Mouse (Mus musculus) layer of hippocampus, adult 9-10 months (tissue): Measurements from ENCODE around the gene Ugt1a6b.
"Not testable (repeated sequence)": the region's sequence is repeated elsewhere in the genome, so short reads cannot be mapped to it uniquely, and the experiment has no call there.

ENCODE experiments used
- DNase-seq: peaks from one replicate; pipeline ENCODE4 v3.0.0; 2022; ENCODE audit warnings: low spot score

Gene Ugt1a6b

GRCm38 (mm10) chr1:88103019-88103418 lies at the start of gene Ugt1a6b:
Gene Ugt1a6b, plus strand, starts transcription at chr1:88103252.
- DNase-seq: not testable (repeated sequence)

GRCm38 (mm10) chr1:88055088-88055487 lies 48.0 kb upstream of the Ugt1a6b start, which contains the start of gene Ugt1a10:
Gene Ugt1a10, plus strand, starts transcription at chr1:88055388.
- DNase-seq: no peak

- not testable (repeated sequence) for DNase-seq
Observed at GRCm38 (mm10) chr1:88066472-88067102, 36.5 kb upstream of the Ugt1a6b start.

GRCm38 (mm10) chr1:88070495-88070894 lies 32.6 kb upstream of the Ugt1a6b start, which contains the start of gene Ugt1a9:
Gene Ugt1a9, plus strand, starts transcription at chr1:88070800.
- DNase-seq: no peak

GRCm38 (mm10) chr1:88070902-88071301 lies 32.1 kb upstream of the Ugt1a6b start:
- no peak for DNase-seq

GRCm38 (mm10) chr1:88074471-88074870 lies 28.6 kb upstream of the Ugt1a6b start:
- no peak for DNase-seq

GRCm38 (mm10) chr1:88077128-88077527 lies 25.9 kb upstream of the Ugt1a6b start:
- no peak for DNase-seq

GRCm38 (mm10) chr1:88081670-88082069 lies 21.4 kb upstream of the Ugt1a6b start:
- DNase-seq: no peak

GRCm38 (mm10) chr1:88086125-88086524 lies 16.9 kb upstream of the Ugt1a6b start:
- no peak for DNase-seq

GRCm38 (mm10) chr1:88087513-88087912 lies 15.5 kb upstream of the Ugt1a6b start, which contains the start of gene Ugt1a8:
Gene Ugt1a8, plus strand, starts transcription at chr1:88087813.
- no peak for DNase-seq

GRCm38 (mm10) chr1:88092341-88092740 lies 10.7 kb upstream of the Ugt1a6b start:
- DNase-seq: no peak

GRCm38 (mm10) chr1:88094270-88094676 lies 8.8 kb upstream of the Ugt1a6b start:
- DNase-seq: not testable (repeated sequence)

- no peak for DNase-seq
Observed at GRCm38 (mm10) chr1:88094941-88095492, 8.0 kb upstream of the Ugt1a6b start, which contains the start of gene Ugt1a7c. Gene Ugt1a7c, plus strand, starts transcription at chr1:88095062.

GRCm38 (mm10) chr1:88098546-88098945 lies 4.5 kb upstream of the Ugt1a6b start:
- not testable (repeated sequence) for DNase-seq

- DNase-seq: not testable (repeated sequence)
Observed at GRCm38 (mm10) chr1:88099691-88100090, 3.4 kb upstream of the Ugt1a6b start.

GRCm38 (mm10) chr1:88103697-88104468 lies 831 bp downstream of the Ugt1a6b start:
- not testable (repeated sequence) for DNase-seq

GRCm38 (mm10) chr1:88104667-88105430 lies 1.8 kb downstream of the Ugt1a6b start:
- DNase-seq: no peak

- DNase-seq: no peak
Observed at GRCm38 (mm10) chr1:88105656-88106055, 2.6 kb downstream of the Ugt1a6b start.

GRCm38 (mm10) chr1:88109027-88109557 lies 6.0 kb downstream of the Ugt1a6b start:
- not testable (repeated sequence) for DNase-seq

GRCm38 (mm10) chr1:88109604-88110003 lies 6.6 kb downstream of the Ugt1a6b start:
- not testable (repeated sequence) for DNase-seq

GRCm38 (mm10) chr1:88112769-88113168 lies 9.7 kb downstream of the Ugt1a6b start:
- not testable (repeated sequence) for DNase-seq

- DNase-seq: not testable (repeated sequence)
Observed at GRCm38 (mm10) chr1:88120550-88120949, 17.5 kb downstream of the Ugt1a6b start.
